Mouse (Mus musculus): ENCODE results near the gene Tmem79. TPM values are rescaled to one million over a fixed set of nuclear protein-coding genes. Genes with fewer than 3 reads are reported as not detected.

Tmem79 gene
- polyA plus RNA-seq, 1 experiment: 8.9 TPM

GRCm38 (mm10) chr3:88339006-88339405, 3.1 kb upstream of the Tmem79 start:
- Histone ChIP-seq H3K27ac (ENCODE audit: control insufficient read depth, insufficient read depth, low read length) (no peak overlapping the region), H3K27me3 (ENCODE audit: control insufficient read depth, insufficient read depth, low read length) (no peaks in the 10 kb centered on the region), H3K4me1 (replicated peaks; ENCODE audit: control insufficient read depth, insufficient read depth, low read length) (peaks cover 10% of the 10 kb centered on the region), H3K4me3 (ENCODE audit: control insufficient read depth, insufficient read depth, low read length) (no peak overlapping the region), H3K36me3 (ENCODE audit: control insufficient read depth, insufficient read depth, low read length) (peaks cover 24% of the 10 kb centered on the region)
- 89% methylated on average over 3 of the region's 3 CpGs for whole genome bisulfite sequencing
- TF ChIP-seq CTCF (IDR thresholded peaks at IDR 0.05; ENCODE audit: borderline replicate concordance, control insufficient read depth, extremely low read depth, insufficient read depth, low read length, poor library complexity) (no peak), POLR2A (IDR thresholded peaks at IDR 0.05; ENCODE audit: control insufficient read depth, extremely low read depth, insufficient read depth, low read length, poor library complexity) (no peak)
- no peak for DNase-seq

- WGBS: 73% methylated on average over 7 of the region's 7 CpGs
- no peak overlapping the region for H3K27ac ChIP-seq (ENCODE audit: control insufficient read depth, insufficient read depth, low read length)
- no peaks in the 10 kb centered on the region for H3K27me3 ChIP-seq (ENCODE audit: control insufficient read depth, insufficient read depth, low read length)
- peaks cover 10% of the 10 kb centered on the region for H3K4me1 ChIP-seq (replicated peaks; ENCODE audit: control insufficient read depth, insufficient read depth, low read length)
- TF ChIP-seq POLR2A (IDR thresholded peaks at IDR 0.05; ENCODE audit: control insufficient read depth, extremely low read depth, insufficient read depth, low read length, poor library complexity) (no peak), CTCF (IDR thresholded peaks at IDR 0.05; ENCODE audit: borderline replicate concordance, control insufficient read depth, extremely low read depth, insufficient read depth, low read length, poor library complexity) (no peak)
- DNase-seq: no peak
- peaks cover 17% of the 10 kb centered on the region for H3K36me3 ChIP-seq (ENCODE audit: control insufficient read depth, insufficient read depth, low read length)
- no peak overlapping the region for H3K4me3 ChIP-seq (ENCODE audit: control insufficient read depth, insufficient read depth, low read length)
Measured at GRCm38 (mm10) chr3:88338316-88338715, 2.4 kb upstream of the Tmem79 start.

GRCm38 (mm10) chr3:88337367-88338020, 1.5 kb upstream of the Tmem79 start:
- H3K4me1 ChIP-seq (replicated peaks; ENCODE audit: control insufficient read depth, insufficient read depth, low read length): peaks cover 10% of the 10 kb centered on the region
- no peak for DNase-seq
- no peak for TF ChIP-seq CTCF (IDR thresholded peaks at IDR 0.05; ENCODE audit: borderline replicate concordance, control insufficient read depth, extremely low read depth, insufficient read depth, low read length, poor library complexity)
- TF ChIP-seq POLR2A (IDR thresholded peaks at IDR 0.05; ENCODE audit: control insufficient read depth, extremely low read depth, insufficient read depth, low read length, poor library complexity): no peak
- no peaks in the 10 kb centered on the region for H3K27me3 ChIP-seq (ENCODE audit: control insufficient read depth, insufficient read depth, low read length)
- 21% methylated on average over 11 of the region's 11 CpGs for WGBS
- H3K4me3 ChIP-seq (ENCODE audit: control insufficient read depth, insufficient read depth, low read length): no peak overlapping the region
- peaks cover 9% of the 10 kb centered on the region for H3K36me3 ChIP-seq (ENCODE audit: control insufficient read depth, insufficient read depth, low read length)
- H3K27ac ChIP-seq (ENCODE audit: control insufficient read depth, insufficient read depth, low read length): no peak overlapping the region

GRCm38 (mm10) chr3:88335436-88336053, 403 bp downstream of the Tmem79 start:
- no peak for DNase-seq
- TF ChIP-seq CTCF (IDR thresholded peaks at IDR 0.05; ENCODE audit: borderline replicate concordance, control insufficient read depth, extremely low read depth, insufficient read depth, low read length, poor library complexity) (no peak), POLR2A (IDR thresholded peaks at IDR 0.05; ENCODE audit: control insufficient read depth, extremely low read depth, insufficient read depth, low read length, poor library complexity) (no peak)
- 1% methylated on average over 27 of the region's 27 CpGs for WGBS
- Histone ChIP-seq H3K4me1 (replicated peaks; ENCODE audit: control insufficient read depth, insufficient read depth, low read length) (peaks cover 10% of the 10 kb centered on the region), H3K27ac (ENCODE audit: control insufficient read depth, insufficient read depth, low read length) (peak overlapping the region; percentile 77), H3K4me3 (ENCODE audit: control insufficient read depth, insufficient read depth, low read length) (peak overlapping the region; percentile 90), H3K27me3 (ENCODE audit: control insufficient read depth, insufficient read depth, low read length) (no peaks in the 10 kb centered on the region), H3K36me3 (ENCODE audit: control insufficient read depth, insufficient read depth, low read length) (no peaks in the 10 kb centered on the region)

- 26% methylated on average over 3 of the region's 3 CpGs for WGBS
- no peak overlapping the region for H3K27ac ChIP-seq (ENCODE audit: control insufficient read depth, insufficient read depth, low read length)
- no peaks in the 10 kb centered on the region for H3K27me3 ChIP-seq (ENCODE audit: control insufficient read depth, insufficient read depth, low read length)
- H3K4me3 ChIP-seq (ENCODE audit: control insufficient read depth, insufficient read depth, low read length): peak overlapping the region; percentile 90
- no peaks in the 10 kb centered on the region for H3K36me3 ChIP-seq (ENCODE audit: control insufficient read depth, insufficient read depth, low read length)
- peaks cover 10% of the 10 kb centered on the region for H3K4me1 ChIP-seq (replicated peaks; ENCODE audit: control insufficient read depth, insufficient read depth, low read length)
- DNase-seq: no peak
- TF ChIP-seq POLR2A (IDR thresholded peaks at IDR 0.05; ENCODE audit: control insufficient read depth, extremely low read depth, insufficient read depth, low read length, poor library complexity): no peak
Measured at GRCm38 (mm10) chr3:88334902-88335435, 979 bp downstream of the Tmem79 start.

GRCm38 (mm10) chr3:88334029-88334658, 1.8 kb downstream of the Tmem79 start:
- H3K27me3 ChIP-seq (ENCODE audit: control insufficient read depth, insufficient read depth, low read length): no peaks in the 10 kb centered on the region
- no peak for DNase-seq
- H3K36me3 ChIP-seq (ENCODE audit: control insufficient read depth, insufficient read depth, low read length): no peaks in the 10 kb centered on the region
- TF ChIP-seq CTCF (IDR thresholded peaks at IDR 0.05; ENCODE audit: borderline replicate concordance, control insufficient read depth, extremely low read depth, insufficient read depth, low read length, poor library complexity) (no peak), POLR2A (IDR thresholded peaks at IDR 0.05; ENCODE audit: control insufficient read depth, extremely low read depth, insufficient read depth, low read length, poor library complexity) (no peak)
- H3K4me1 ChIP-seq (replicated peaks; ENCODE audit: control insufficient read depth, insufficient read depth, low read length): peaks cover 10% of the 10 kb centered on the region
- no peak overlapping the region for H3K27ac ChIP-seq (ENCODE audit: control insufficient read depth, insufficient read depth, low read length)
- H3K4me3 ChIP-seq (ENCODE audit: control insufficient read depth, insufficient read depth, low read length): no peak overlapping the region
- WGBS: 91% methylated on average over 12 of the region's 12 CpGs
